Mouse (Mus musculus) forebrain, embryonic 10.5 days (tissue): Measurements from ENCODE around the gene Usp48. TPM values are rescaled to one million over a fixed set of nuclear protein-coding genes. Genes with fewer than 3 reads are reported as not detected.
A peak's percentile ranks its signal among the peaks of the same experiment; 100 is the strongest.

Source experiments
- DNase-seq: peaks from one replicate; pipeline ENCODE4 v3.0.0-alpha.2; 2017; ENCODE audit warnings: low spot score; ENCODE audit errors: extremely low spot score
- H3K27ac ChIP-seq: fragments of 300-500 bp; sonication (generic); 2 replicates; pipeline ENCODE4 v1.5.1; 2016; ENCODE audit warnings: mild to moderate bottlenecking
- H3K27me3 ChIP-seq: fragments of 300-500 bp; sonication (generic); 2 replicates; pipeline ENCODE4 v1.6.1; 2016; ENCODE audit warnings: mild to moderate bottlenecking; ENCODE audit not compliant: poor library complexity, severe bottlenecking
- H3K36me3 ChIP-seq: fragments of 300-500 bp; sonication (generic); replicated peaks from 2 replicates; pipeline ENCODE4 v1.6.1; 2016; ENCODE audit warnings: mild to moderate bottlenecking, moderate library complexity
- H3K4me1 ChIP-seq: fragments of 300-500 bp; sonication (generic); 2 replicates; pipeline ENCODE4 v1.6.1; 2016
- H3K4me3 ChIP-seq: fragments of 300-500 bp; sonication (generic); 2 replicates; pipeline ENCODE4 v1.5.1; 2016; ENCODE audit warnings: mild to moderate bottlenecking, moderate library complexity
- H3K9me3 ChIP-seq: fragments of 300-500 bp; sonication (generic); 2 replicates; pipeline ENCODE4 v1.6.1; 2016; ENCODE audit warnings: mild to moderate bottlenecking, moderate library complexity
- WGBS: fragments of 180-500 bp; shearing (Covaris S2); methylation state at CpG from one replicate; pipeline ENCODE4 v1.1.7; 2016; 5-methylcytosine and 5-hydroxymethylcytosine counted together
- polyA plus RNA-seq: library from polyadenylated mRNA; unstranded; fragments of >200 nt; fragmentation: Nextera tagmentation; extraction: Ambion mirVana; gene quantifications from 2 replicates; pipeline ENCODE4 v1.2.1, GENCODE M21; 2016

Gene Usp48
- 72.0 and 75.9 TPM in 2 replicates for polyA plus RNA-seq

DNA sequence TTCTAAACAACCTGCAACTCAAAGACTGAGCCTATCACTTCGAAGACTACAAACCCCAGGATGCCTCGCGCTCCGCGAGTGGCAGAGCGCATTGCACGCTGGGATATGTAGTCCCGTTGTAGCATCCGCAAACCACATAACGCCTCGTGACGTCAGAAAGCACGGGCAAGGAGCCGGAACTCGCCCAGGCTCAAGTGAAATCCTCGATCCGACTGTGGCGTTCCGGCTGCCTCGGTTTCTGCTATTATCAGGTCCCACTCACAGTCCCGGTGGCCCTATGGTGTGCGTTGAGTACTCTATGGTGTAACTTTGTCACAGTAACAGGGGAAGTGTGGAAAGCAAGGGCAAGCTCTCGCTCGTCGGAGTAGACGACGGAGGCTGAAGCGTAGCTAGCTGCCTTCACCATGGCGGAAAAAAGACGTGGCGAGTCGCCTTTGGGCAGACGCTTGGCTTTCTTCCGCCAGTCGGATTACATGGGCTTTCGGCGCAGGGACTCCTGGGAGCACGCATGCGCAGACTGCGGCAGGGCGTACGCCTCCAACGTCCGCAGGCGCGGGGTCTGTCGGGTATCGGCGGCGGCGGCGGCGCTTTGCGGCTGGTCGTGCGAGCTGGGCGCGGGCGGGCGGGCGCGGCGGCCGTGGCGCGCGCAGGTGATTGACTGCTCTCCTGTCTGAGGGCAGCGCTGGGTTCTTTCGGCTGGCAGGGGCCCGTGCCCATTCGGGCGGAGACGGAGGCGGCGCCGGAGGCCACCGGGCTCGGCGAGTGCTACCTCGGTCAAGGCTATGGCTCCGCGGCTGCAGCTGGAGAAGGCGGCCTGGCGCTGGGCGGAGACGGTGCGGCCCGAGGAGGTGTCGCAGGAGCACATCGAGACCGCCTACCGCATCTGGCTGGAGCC, at the start of gene Usp48:
Usp48 (plus strand) TSS at position 155 of the 895 bp plus-strand sequence.
- H3K27ac ChIP-seq: peak within 1 kb of the TSS; percentile 95
- WGBS: under 1% methylated on average over 92 of the region's 92 CpGs
- peak within 1 kb of the TSS; percentile 90 for H3K4me3 ChIP-seq
- no peaks in the 10 kb centered on the region for H3K27me3 ChIP-seq
- DNase-seq: peak; percentile 98
- H3K36me3 ChIP-seq: peaks cover 15% of the 10 kb centered on the region
- H3K4me1 ChIP-seq: peaks cover 44% of the 10 kb centered on the region
- no peaks in the 10 kb centered on the region for H3K9me3 ChIP-seq

DNA sequence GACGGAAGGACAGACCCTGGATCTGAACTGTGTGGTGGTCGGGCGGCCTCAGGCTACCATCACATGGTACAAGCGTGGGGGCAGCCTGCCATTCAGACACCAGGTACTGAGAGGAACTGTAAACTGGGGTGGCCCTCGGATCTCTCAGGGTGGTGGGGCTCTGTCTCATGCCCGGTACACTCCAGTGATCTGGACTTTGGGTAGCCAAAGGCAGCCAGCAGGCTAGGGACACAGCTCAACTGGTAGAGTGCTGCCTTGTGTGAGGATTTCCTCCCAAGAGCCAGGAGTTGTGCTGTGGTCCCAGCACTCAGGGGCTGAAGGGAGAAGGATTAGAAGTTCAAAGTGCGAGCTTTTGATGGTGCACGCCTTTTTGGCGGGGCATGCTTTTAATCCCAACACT, 48.0 kb upstream of the Usp48 start:
- Histone ChIP-seq H3K36me3 (peaks cover 100% of the 10 kb centered on the region), H3K9me3 (no peaks in the 10 kb centered on the region), H3K4me1 (no peaks in the 10 kb centered on the region), H3K27me3 (no peaks in the 10 kb centered on the region), H3K27ac (no peak overlapping the region), H3K4me3 (no peak overlapping the region)
- WGBS: 95% methylated on average over 9 of the region's 9 CpGs
- DNase-seq: no peak

DNA sequence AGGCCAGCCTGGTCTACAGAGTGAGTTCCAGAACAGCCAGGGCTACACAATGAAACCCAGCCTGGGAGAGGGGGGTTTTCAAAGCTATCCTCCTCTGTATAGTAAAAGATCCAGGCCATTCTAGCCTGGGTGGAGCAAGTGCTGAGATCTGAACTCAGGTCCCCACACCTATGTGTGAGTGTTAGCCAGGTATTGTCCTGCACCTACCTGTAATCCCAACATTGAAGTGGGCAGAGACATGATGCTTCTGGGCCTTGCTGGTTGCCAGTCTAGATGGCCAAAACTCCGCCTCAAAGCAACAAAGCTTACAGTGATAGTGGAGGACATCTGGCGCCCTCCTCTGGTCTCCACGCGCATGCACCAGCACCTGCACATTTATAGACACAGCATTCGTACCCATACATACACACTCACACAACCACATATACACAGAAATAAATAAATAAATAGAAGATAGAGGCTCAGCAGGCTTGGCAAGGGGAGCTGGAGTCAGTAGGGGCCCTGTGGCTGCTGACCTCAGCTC, 47.5 kb upstream of the Usp48 start:
- no peak overlapping the region for H3K27ac ChIP-seq
- WGBS: 67% methylated on average over 5 of the region's 5 CpGs
- H3K4me1 ChIP-seq: no peaks in the 10 kb centered on the region
- H3K36me3 ChIP-seq: peaks cover 100% of the 10 kb centered on the region
- no peaks in the 10 kb centered on the region for H3K9me3 ChIP-seq
- H3K4me3 ChIP-seq: no peak overlapping the region
- DNase-seq: no peak
- H3K27me3 ChIP-seq: no peaks in the 10 kb centered on the region

GRCm38 (mm10) chr4:137553466-137553865, 40.1 kb upstream of the Usp48 start:
- Histone ChIP-seq H3K27me3 (no peaks in the 10 kb centered on the region), H3K4me3 (no peak overlapping the region), H3K4me1 (no peaks in the 10 kb centered on the region), H3K36me3 (peaks cover 96% of the 10 kb centered on the region), H3K9me3 (no peaks in the 10 kb centered on the region), H3K27ac (no peak overlapping the region)
- no peak for DNase-seq
- WGBS: 96% methylated on average over 17 of the region's 17 CpGs

DNA sequence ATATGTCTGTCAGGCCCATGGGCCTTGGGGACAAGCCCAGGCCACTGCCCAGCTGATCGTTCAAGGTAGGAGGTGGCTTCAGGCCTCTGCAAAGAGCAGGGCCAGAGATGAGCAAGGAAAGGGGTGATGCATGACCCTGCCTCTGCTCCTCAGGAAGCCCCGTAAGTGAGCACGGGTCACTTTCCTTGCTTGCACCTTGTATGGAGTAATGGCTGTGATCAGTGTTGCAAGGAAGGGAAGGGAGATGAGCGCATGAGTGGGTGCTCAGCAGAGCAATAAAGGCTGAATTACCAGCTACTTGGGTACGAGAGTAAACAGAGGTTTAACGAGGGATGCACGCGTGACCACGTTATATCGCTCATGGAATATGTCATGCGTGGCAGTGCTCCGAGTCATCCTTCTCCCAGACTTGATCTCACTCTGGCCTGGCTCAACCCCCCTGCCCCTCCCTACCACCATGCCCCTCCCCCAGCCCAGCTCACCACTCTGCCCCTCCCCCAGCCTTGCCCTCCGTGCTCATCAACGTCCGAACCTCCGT, 36.8 kb upstream of the Usp48 start:
- WGBS: 91% methylated on average over 16 of the region's 16 CpGs
- no peak overlapping the region for H3K4me3 ChIP-seq
- no peaks in the 10 kb centered on the region for H3K4me1 ChIP-seq
- no peak overlapping the region for H3K27ac ChIP-seq
- DNase-seq: no peak
- no peaks in the 10 kb centered on the region for H3K27me3 ChIP-seq
- H3K9me3 ChIP-seq: no peaks in the 10 kb centered on the region
- peaks cover 95% of the 10 kb centered on the region for H3K36me3 ChIP-seq

DNA sequence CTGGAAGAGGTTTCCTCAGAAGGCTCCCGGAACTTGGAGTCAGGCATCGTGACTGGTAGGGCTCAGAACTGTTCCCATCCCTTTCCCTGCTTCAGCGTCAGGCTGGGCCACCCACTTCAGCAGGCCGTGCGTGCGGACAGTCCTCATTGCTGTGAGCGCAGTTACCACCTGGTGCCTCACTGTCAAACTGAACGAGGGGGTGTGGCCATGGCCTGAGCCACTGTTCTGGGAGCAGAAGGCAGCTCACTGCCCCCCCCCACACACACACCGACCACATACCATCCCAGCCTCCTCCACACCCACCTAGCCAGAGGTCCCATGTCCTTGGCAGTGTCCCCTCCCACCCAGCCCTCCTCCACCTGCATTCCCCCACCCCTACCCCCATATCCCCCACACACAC, 23.7 kb upstream of the Usp48 start:
- no peak overlapping the region for H3K4me3 ChIP-seq
- H3K4me1 ChIP-seq: no peaks in the 10 kb centered on the region
- DNase-seq: no peak
- peaks cover 54% of the 10 kb centered on the region for H3K36me3 ChIP-seq
- H3K9me3 ChIP-seq: no peaks in the 10 kb centered on the region
- H3K27ac ChIP-seq: 0 out of 2 replicates have a peak overlapping the region, but pooled peaks have one; percentile 33
- H3K27me3 ChIP-seq: no peaks in the 10 kb centered on the region
- 87% methylated on average over 9 of the region's 9 CpGs for WGBS

GRCm38 (mm10) chr4:137574469-137574868, 19.1 kb upstream of the Usp48 start, which contains the start of gene Ldlrad2:
Gene Ldlrad2, minus strand, starts transcription at chr4:137574569.
- Histone ChIP-seq H3K4me3 (no peak within 1 kb of the TSS), H3K36me3 (peaks cover 15% of the 10 kb centered on the region), H3K9me3 (no peaks in the 10 kb centered on the region), H3K27ac (no peak within 1 kb of the TSS), H3K4me1 (peaks cover 8% of the 10 kb centered on the region), H3K27me3 (peaks cover 21% of the 10 kb centered on the region)
- no peak for DNase-seq
- 89% methylated on average over 10 of the region's 10 CpGs for WGBS

GRCm38 (mm10) chr4:137577486-137577885, 16.1 kb upstream of the Usp48 start:
- H3K4me1 ChIP-seq: peaks cover 20% of the 10 kb centered on the region
- H3K27ac ChIP-seq: no peak overlapping the region
- no peaks in the 10 kb centered on the region for H3K36me3 ChIP-seq
- H3K4me3 ChIP-seq: no peak overlapping the region
- peaks cover 38% of the 10 kb centered on the region for H3K27me3 ChIP-seq
- no peak for DNase-seq
- H3K9me3 ChIP-seq: no peaks in the 10 kb centered on the region
- WGBS: 97% methylated on average over 12 of the region's 12 CpGs

GRCm38 (mm10) chr4:137578181-137578845, 15.2 kb upstream of the Usp48 start:
- H3K4me1 ChIP-seq: peaks cover 20% of the 10 kb centered on the region
- 4% methylated on average over 39 of the region's 39 CpGs for WGBS
- H3K4me3 ChIP-seq: peak overlapping the region; percentile 54
- H3K9me3 ChIP-seq: no peaks in the 10 kb centered on the region
- no peak overlapping the region for H3K27ac ChIP-seq
- peak; percentile 78 for DNase-seq
- H3K27me3 ChIP-seq: peaks cover 38% of the 10 kb centered on the region
- no peaks in the 10 kb centered on the region for H3K36me3 ChIP-seq

- Histone ChIP-seq H3K4me3 (no peak overlapping the region), H3K27ac (no peak overlapping the region), H3K9me3 (no peaks in the 10 kb centered on the region), H3K36me3 (no peaks in the 10 kb centered on the region), H3K27me3 (peaks cover 38% of the 10 kb centered on the region), H3K4me1 (peaks cover 20% of the 10 kb centered on the region)
- 58% methylated on average over 4 of the region's 4 CpGs for WGBS
- no peak for DNase-seq
These were observed 13.8 kb upstream of the Usp48 start for GRCm38 (mm10) chr4:137579789-137580188.

DNA sequence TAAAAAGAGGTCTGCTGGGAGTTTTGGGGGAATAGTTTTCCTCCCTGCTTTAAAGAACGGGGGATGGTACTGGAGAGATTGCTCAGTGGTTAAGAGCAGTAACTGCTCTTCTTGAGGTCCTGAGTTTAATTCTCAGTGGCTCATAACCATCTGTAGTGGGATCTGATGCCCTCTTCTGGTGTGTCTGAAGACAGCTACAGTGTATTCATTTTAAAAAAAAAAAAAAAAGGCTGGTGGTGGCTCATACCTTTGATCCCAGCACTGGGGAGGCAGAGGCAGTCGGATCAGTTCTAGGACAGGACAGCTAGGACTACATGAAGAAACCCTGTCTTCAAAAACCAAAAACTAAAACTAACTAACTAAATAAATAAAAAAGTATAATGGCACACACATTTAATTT, 13.3 kb upstream of the Usp48 start:
- WGBS: 70% methylated on average over 2 of the region's 2 CpGs
- H3K4me1 ChIP-seq: peaks cover 20% of the 10 kb centered on the region
- H3K9me3 ChIP-seq: no peaks in the 10 kb centered on the region
- H3K4me3 ChIP-seq: no peak overlapping the region
- DNase-seq: no peak
- H3K27ac ChIP-seq: no peak overlapping the region
- peaks cover 38% of the 10 kb centered on the region for H3K27me3 ChIP-seq
- H3K36me3 ChIP-seq: no peaks in the 10 kb centered on the region

DNA sequence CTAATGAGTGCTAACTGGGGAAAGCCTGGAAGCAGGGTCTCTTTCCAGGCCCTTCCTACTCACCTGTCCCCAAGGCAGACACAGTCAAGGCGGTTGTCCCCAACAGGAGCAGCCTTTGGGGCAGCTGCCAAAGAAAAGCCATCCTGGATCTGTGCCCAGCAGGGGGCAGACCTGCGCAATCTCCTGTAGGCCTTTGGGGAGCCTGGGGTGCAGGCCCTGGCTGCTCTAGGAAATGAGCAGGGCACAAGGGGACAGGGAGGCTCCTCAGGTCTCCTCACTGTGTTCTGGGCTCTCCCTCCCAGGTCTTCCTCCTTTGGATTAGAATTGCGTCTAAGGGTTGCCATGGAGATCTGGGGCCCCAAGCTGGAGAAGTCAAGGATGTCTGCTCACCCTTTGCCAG, 11.7 kb upstream of the Usp48 start:
- H3K4me3 ChIP-seq: no peak overlapping the region
- no peaks in the 10 kb centered on the region for H3K9me3 ChIP-seq
- 31% methylated on average over 3 of the region's 3 CpGs for WGBS
- peaks cover 20% of the 10 kb centered on the region for H3K4me1 ChIP-seq
- peak overlapping the region; percentile 51; the same call in 1 of the 2 replicates for H3K27ac ChIP-seq
- no peak for DNase-seq
- no peaks in the 10 kb centered on the region for H3K36me3 ChIP-seq
- peaks cover 38% of the 10 kb centered on the region for H3K27me3 ChIP-seq
